In genomic region chr8:120680405-120680804, GRCm38 (mm10) we compare ENCODE assay signal across 7 mouse cellular contexts. TPM values are rescaled to one million over a fixed set of nuclear protein-coding genes. Genes with fewer than 3 reads are reported as not detected.
DNase-seq lines count a peak whose midpoint lies in the region; ATAC-seq and TF ChIP-seq lines count a peak whose summit lies in the region.
"Not testable (repeated sequence)": the region's sequence is repeated elsewhere in the genome, so short reads cannot be mapped to it uniquely, and the experiment has no call there.

No protein-coding gene starts in this region.

- 49% methylated on average over 7 of the region's 7 CpGs for WGBS in heart, embryonic 13.5 days
- WGBS in liver, embryonic 12.5 days (ENCODE audit: insufficient replicate concordance) = 41% methylated on average over 7 of the region's 7 CpGs
- 68% methylated on average over 7 of the region's 7 CpGs for WGBS in midbrain, embryonic 10.5 days
- 25% methylated on average over 7 of the region's 7 CpGs for WGBS in small intestine, adult 2 months

- peak; percentile 43 for DNase-seq in MN1 (ENCODE audit: low spot score)
- peak; percentile 66 for DNase-seq in embryo, embryonic 11 days
- peak; percentile 83 for DNase-seq in kidney, postnatal 10 days
- peak; percentile 26 for DNase-seq in midbrain, embryonic 10.5 days (ENCODE audit: low spot score)

- not testable (repeated sequence) for H3K27ac ChIP-seq in heart, embryonic 13.5 days (replicated peaks); liver, embryonic 12.5 days; midbrain, embryonic 10.5 days (replicated peaks)
- H3K27ac ChIP-seq in small intestine, adult 2 months (ENCODE audit: insufficient read depth, low read depth, low read length) = peak overlapping the region; percentile 92

- not testable (repeated sequence) for TF ChIP-seq POLR2A in small intestine, adult 2 months (IDR thresholded peaks at IDR 0.05; ENCODE audit: low read depth, low read length)

- H3K36me3 ChIP-seq in heart, embryonic 13.5 days = peaks cover 16% of the 10 kb centered on the region
- H3K36me3 ChIP-seq in liver, embryonic 12.5 days; midbrain, embryonic 10.5 days; small intestine, adult 2 months (ENCODE audit: control insufficient read depth, insufficient read depth, low read length): not testable (repeated sequence)

- not testable (repeated sequence) for ATAC-seq in heart, embryonic 13.5 days (ENCODE audit: extremely low read depth, insufficient number of reproducible peaks, low FRiP score, low TSS enrichment); liver, embryonic 12.5 days

- H3K9me3 ChIP-seq in heart, embryonic 13.5 days; liver, embryonic 12.5 days (replicated peaks); midbrain, embryonic 10.5 days (replicated peaks): not testable (repeated sequence)

- peak; percentile 77 for TF ChIP-seq CTCF in small intestine, adult 2 months (IDR thresholded peaks at IDR 0.05; ENCODE audit: extremely low read depth, insufficient read length, insufficient replicate concordance, low read depth, low read length)

- H3K27me3 ChIP-seq in heart, embryonic 13.5 days (replicated peaks) = peaks cover 28% of the 10 kb centered on the region
- H3K27me3 ChIP-seq in liver, embryonic 12.5 days (replicated peaks); small intestine, adult 2 months (ENCODE audit: control insufficient read depth, insufficient read depth, low read length): not testable (repeated sequence)
- H3K27me3 ChIP-seq in midbrain, embryonic 10.5 days (ENCODE audit: low read depth, poor library complexity, severe bottlenecking) = peaks cover 23% of the 10 kb centered on the region; the same call in 1 of the 2 replicates

- not testable (repeated sequence) for H3K4me3 ChIP-seq in heart, embryonic 13.5 days; liver, embryonic 12.5 days; midbrain, embryonic 10.5 days; small intestine, adult 2 months (ENCODE audit: low read depth, low read length)

- not testable (repeated sequence) for H3K4me2 ChIP-seq in heart, embryonic 13.5 days
- H3K4me2 ChIP-seq in liver, embryonic 12.5 days = peak overlapping the region; percentile 31; the same call in 1 of the 2 replicates

- not testable (repeated sequence) for H3K4me1 ChIP-seq in heart, embryonic 13.5 days
- peaks cover 28% of the 10 kb centered on the region for H3K4me1 ChIP-seq in liver, embryonic 12.5 days
- H3K4me1 ChIP-seq in midbrain, embryonic 10.5 days = peaks cover 13% of the 10 kb centered on the region
- peaks cover 42% of the 10 kb centered on the region for H3K4me1 ChIP-seq in small intestine, adult 2 months (ENCODE audit: control insufficient read depth, insufficient read depth, insufficient read length, low read length)

- H3K9ac ChIP-seq in heart, embryonic 13.5 days = peak overlapping the region; percentile 2
- not testable (repeated sequence) for H3K9ac ChIP-seq in liver, embryonic 12.5 days

RNA-seq across cellular contexts. Expression of gene Emc8, which starts 12.0 kb away (rescaled TPM):
- 164 and 174 TPM in 2 replicates for polyA plus RNA-seq in heart, embryonic 13.5 days (2015; fragmentation: Nextera tagmentation; extraction: Ambion mirVana)
- polyA plus RNA-seq in liver, embryonic 12.5 days (2016; fragmentation: Nextera tagmentation; extraction: Ambion mirVana) = 171 and 180 TPM in 2 replicates
- 347 and 384 TPM in 2 replicates for polyA plus RNA-seq in midbrain, embryonic 10.5 days (2016; fragmentation: Nextera tagmentation; extraction: Ambion mirVana)
- polyA plus RNA-seq in small intestine, adult 2 months (2012; rRNA removed) = 65.0 and 109 TPM in 2 replicates

RNA-seq across cellular contexts. Expression of gene Cox4i1, which starts 12.4 kb away (rescaled TPM):
- 1,738 and 2,034 TPM in 2 replicates for polyA plus RNA-seq in heart, embryonic 13.5 days (2015; fragmentation: Nextera tagmentation; extraction: Ambion mirVana)
- 769 and 831 TPM in 2 replicates for polyA plus RNA-seq in liver, embryonic 12.5 days (2016; fragmentation: Nextera tagmentation; extraction: Ambion mirVana)
- 948 and 963 TPM in 2 replicates for polyA plus RNA-seq in midbrain, embryonic 10.5 days (2016; fragmentation: Nextera tagmentation; extraction: Ambion mirVana)
- 631 and 1,064 TPM in 2 replicates for polyA plus RNA-seq in small intestine, adult 2 months (2012; rRNA removed)

RNA-seq across cellular contexts. Expression of gene Gm27021, which starts 12.5 kb away (rescaled TPM):
- polyA plus RNA-seq in heart, embryonic 13.5 days (2015; fragmentation: Nextera tagmentation; extraction: Ambion mirVana) = 2.0 and 2.3 TPM in 2 replicates
- polyA plus RNA-seq in liver, embryonic 12.5 days (2016; fragmentation: Nextera tagmentation; extraction: Ambion mirVana) = 0.69 and 0.79 TPM in 2 replicates
- polyA plus RNA-seq in midbrain, embryonic 10.5 days (2016; fragmentation: Nextera tagmentation; extraction: Ambion mirVana) = 3.1 and 3.5 TPM in 2 replicates
- polyA plus RNA-seq in small intestine, adult 2 months (2012; rRNA removed) = 11.4 TPM in 1 of 2 replicates, not detected in the other

RNA-seq across cellular contexts. Expression of gene 1190005I06Rik, which starts 33.0 kb away (rescaled TPM):
- polyA plus RNA-seq in heart, embryonic 13.5 days (2015; fragmentation: Nextera tagmentation; extraction: Ambion mirVana) = 3.3 and 3.6 TPM in 2 replicates
- 0.83 and 1.3 TPM in 2 replicates for polyA plus RNA-seq in liver, embryonic 12.5 days (2016; fragmentation: Nextera tagmentation; extraction: Ambion mirVana)
- polyA plus RNA-seq in midbrain, embryonic 10.5 days (2016; fragmentation: Nextera tagmentation; extraction: Ambion mirVana) = 3.9 TPM in 2 replicates
- 1.6 and 3.6 TPM in 2 replicates for polyA plus RNA-seq in small intestine, adult 2 months (2012; rRNA removed)

RNA-seq across cellular contexts. Expression of gene Irf8, which starts 55.8 kb away (rescaled TPM):
- 7.1 and 7.9 TPM in 2 replicates for polyA plus RNA-seq in heart, embryonic 13.5 days (2015; fragmentation: Nextera tagmentation; extraction: Ambion mirVana)
- 10.6 TPM in 2 replicates for polyA plus RNA-seq in liver, embryonic 12.5 days (2016; fragmentation: Nextera tagmentation; extraction: Ambion mirVana)
- 6.9 and 7.6 TPM in 2 replicates for polyA plus RNA-seq in midbrain, embryonic 10.5 days (2016; fragmentation: Nextera tagmentation; extraction: Ambion mirVana)
- 48.7 and 124 TPM in 2 replicates for polyA plus RNA-seq in small intestine, adult 2 months (2012; rRNA removed)

Comparison
In these comparisons a context has a peak if more than half of its experiments do, and no peak if none do; other contexts are left out.
1. DNase-seq: peak in every context shown above with its lines; median percentile 83 in kidney, postnatal 10 days; 66 in embryo, embryonic 11 days; 43 in MN1; 26 in midbrain, embryonic 10.5 days.